ENCODE assay signal across 16 mouse cellular contexts in genomic region chr2:147367246-147367820, GRCm38 (mm10). TPM values are rescaled to one million over a fixed set of nuclear protein-coding genes. Genes with fewer than 3 reads are reported as not detected.
DNase-seq lines count a peak whose midpoint lies in the region; ATAC-seq and TF ChIP-seq lines count a peak whose summit lies in the region.
"Had no signal": no experiment of that assay in that cellular context is flagged by ENCODE, and none has a peak within 500 bp of the region (broad histone marks: within the 10 kb centered on the region; RNA-seq: fewer than 3 reads in every experiment).

No protein-coding gene starts in this region.

- intact Hi-C loops in heart, postnatal 10 days (cut with DNase I) = no loop called here
- intact Hi-C loops in left cerebral cortex, postnatal 4 days (cut with DNase I) = loop anchor here (10.0 kb wide), 1 partner anchor 667 kb away; no protein-coding TSS in a partner anchor

- H3K4me3 ChIP-seq in midbrain, embryonic 14.5 days (replicated peaks; ENCODE audit: low read depth, low read length) = no peak overlapping the region
- H3K4me3 ChIP-seq in midbrain, postnatal 0 days (ENCODE audit: low read depth, low read length) = no peak overlapping the region
- H3K4me3 ChIP-seq in embryonic facial prominence, embryonic 15.5 days (replicated peaks) = peak overlapping the region; percentile 47
- H3K4me3 ChIP-seq in intestine, embryonic 16.5 days (ENCODE audit: low read length) = no peak overlapping the region
- H3K4me3 ChIP-seq: layer of hippocampus, adult 2 months had no signal

- H3K9ac ChIP-seq in midbrain, embryonic 14.5 days (replicated peaks; ENCODE audit: low read length) = no peak overlapping the region
- no peak overlapping the region for H3K9ac ChIP-seq in midbrain, postnatal 0 days (replicated peaks; ENCODE audit: low read length, poor library complexity, severe bottlenecking)
- H3K9ac ChIP-seq in embryonic facial prominence, embryonic 15.5 days = no peak overlapping the region
- H3K9ac ChIP-seq in intestine, embryonic 16.5 days (ENCODE audit: low read depth, low read length) = no peak overlapping the region
- H3K9ac ChIP-seq: liver, embryonic 14.5 days had no signal

- DNase-seq in heart, adult 11 months = peak; percentile 64
- DNase-seq in heart, postnatal 10 days = no peak
- DNase-seq in midbrain, embryonic 14.5 days = peak; percentile 23
- no peak for DNase-seq in midbrain, postnatal 0 days (ENCODE audit: low spot score)
- DNase-seq in retina, embryonic 14.5 days (ENCODE audit: low spot score) = peak; percentile 11
- no peak for DNase-seq in left cerebral cortex, postnatal 4 days
- DNase-seq: adrenal gland, adult 8-10 months; B cell, adult 2 months; lung, postnatal 10 days had no signal

- no peak for TF ChIP-seq CTCF in midbrain, postnatal 0 days (IDR thresholded peaks at IDR 0.05)

- 0 out of 2 replicates have a peak, but pooled peaks cover 5% of the 10 kb centered on the region for H3K4me1 ChIP-seq in midbrain, embryonic 14.5 days (ENCODE audit: control insufficient read depth, insufficient read depth, low read length)
- no peaks in the 10 kb centered on the region for H3K4me1 ChIP-seq in midbrain, postnatal 0 days (ENCODE audit: insufficient read depth, low read length)
- peaks cover 20% of the 10 kb centered on the region for H3K4me1 ChIP-seq in embryonic facial prominence, embryonic 15.5 days
- 0 out of 2 replicates have a peak, but pooled peaks cover 3% of the 10 kb centered on the region for H3K4me1 ChIP-seq in intestine, embryonic 16.5 days (ENCODE audit: control insufficient read depth, insufficient read depth, low read length)

- ATAC-seq in midbrain, embryonic 14.5 days (ENCODE audit: low FRiP score, low TSS enrichment) = no peak
- no peak for ATAC-seq in midbrain, postnatal 0 days (ENCODE audit: low FRiP score)
- no peak for ATAC-seq in embryonic facial prominence, embryonic 15.5 days (ENCODE audit: insufficient number of reproducible peaks, low FRiP score, low TSS enrichment, low read depth)
- ATAC-seq in intestine, embryonic 16.5 days = no peak
- ATAC-seq: inflammation-experienced regulatory T-cells, adult 6 months had no signal

- no peak overlapping the region for H3K4me2 ChIP-seq in midbrain, embryonic 14.5 days (ENCODE audit: low read length)
- H3K4me2 ChIP-seq in midbrain, postnatal 0 days (ENCODE audit: low read depth, low read length, poor library complexity, severe bottlenecking) = no peak overlapping the region
- H3K4me2 ChIP-seq in embryonic facial prominence, embryonic 15.5 days (replicated peaks) = 0 out of 2 replicates have a peak overlapping the region, but pooled peaks have one; percentile 65
- H3K4me2 ChIP-seq in intestine, embryonic 16.5 days (ENCODE audit: low read depth, low read length) = no peak overlapping the region

- H3K27me3 ChIP-seq in midbrain, embryonic 14.5 days (ENCODE audit: control insufficient read depth, insufficient read depth, low read length) = peaks cover 92% of the 10 kb centered on the region
- H3K27me3 ChIP-seq in midbrain, postnatal 0 days (ENCODE audit: insufficient read depth, low read length) = peaks cover 90% of the 10 kb centered on the region
- peaks cover 90% of the 10 kb centered on the region for H3K27me3 ChIP-seq in embryonic facial prominence, embryonic 15.5 days
- peaks cover 81% of the 10 kb centered on the region for H3K27me3 ChIP-seq in intestine, embryonic 16.5 days (replicated peaks; ENCODE audit: control insufficient read depth, insufficient read depth, low read length)

- 1% methylated on average over 12 of the region's 12 CpGs for WGBS in midbrain, embryonic 14.5 days
- WGBS in midbrain, postnatal 0 days = 2% methylated on average over 12 of the region's 12 CpGs
- WGBS in embryonic facial prominence, embryonic 15.5 days = 21% methylated on average over 12 of the region's 12 CpGs
- 2% methylated on average over 12 of the region's 12 CpGs for WGBS in intestine, embryonic 16.5 days

- H3K36me3 ChIP-seq in midbrain, embryonic 14.5 days (ENCODE audit: control insufficient read depth, insufficient read depth, low read length) = no peaks in the 10 kb centered on the region
- H3K36me3 ChIP-seq in midbrain, postnatal 0 days (ENCODE audit: insufficient read depth, low read length) = no peaks in the 10 kb centered on the region
- H3K36me3 ChIP-seq in embryonic facial prominence, embryonic 15.5 days = no peaks in the 10 kb centered on the region
- H3K36me3 ChIP-seq in intestine, embryonic 16.5 days (ENCODE audit: control insufficient read depth, insufficient read depth, low read length) = no peaks in the 10 kb centered on the region

- H3K27ac ChIP-seq in midbrain, embryonic 14.5 days (replicated peaks; ENCODE audit: low read depth, low read length) = no peak overlapping the region
- H3K27ac ChIP-seq in midbrain, postnatal 0 days (ENCODE audit: low read depth, low read length) = no peak overlapping the region
- no peak overlapping the region for H3K27ac ChIP-seq in embryonic facial prominence, embryonic 15.5 days (replicated peaks)
- no peak overlapping the region for H3K27ac ChIP-seq in intestine, embryonic 16.5 days (ENCODE audit: low read length)
- H3K27ac ChIP-seq: layer of hippocampus, adult 2 months; liver, embryonic 14.5 days had no signal

- peaks cover 6% of the 10 kb centered on the region; the same call in 1 of the 2 replicates for H3K9me3 ChIP-seq in midbrain, embryonic 14.5 days (ENCODE audit: control insufficient read depth, low read length)
- H3K9me3 ChIP-seq in midbrain, postnatal 0 days (ENCODE audit: low read length) = 0 out of 2 replicates have a peak, but pooled peaks cover 3% of the 10 kb centered on the region
- no peaks in the 10 kb centered on the region for H3K9me3 ChIP-seq in embryonic facial prominence, embryonic 15.5 days (replicated peaks)
- H3K9me3 ChIP-seq in intestine, embryonic 16.5 days (ENCODE audit: control insufficient read depth, low read length) = no peaks in the 10 kb centered on the region; the same call in 1 of the 2 replicates

RNA-seq across cellular contexts. Expression of gene Pax1, which starts 5.6 kb away (rescaled TPM):
- total RNA-seq in heart, postnatal 10 days (2021) = not detected
- polyA plus RNA-seq in midbrain, embryonic 14.5 days (2014; fragmentation: Nextera tagmentation; extraction: Ambion mirVana) = not detected in 2 replicates
- total RNA-seq in midbrain, postnatal 0 days (2014; rRNA removed) = 0.49 TPM in 1 of 2 replicates, not detected in the other
- polyA plus RNA-seq in midbrain, postnatal 0 days (2015; fragmentation: Nextera tagmentation; extraction: Ambion mirVana) = not detected in 2 replicates
- 8.9 and 9.6 TPM in 2 replicates for polyA plus RNA-seq in embryonic facial prominence, embryonic 15.5 days (2015; fragmentation: Nextera tagmentation; extraction: Ambion mirVana)
- 0.09 TPM in 1 of 2 replicates, not detected in the other for polyA plus RNA-seq in intestine, embryonic 16.5 days (2015; fragmentation: Nextera tagmentation; extraction: Ambion mirVana)
- not detected for total RNA-seq in left cerebral cortex, postnatal 4 days (2021)
- total RNA-seq: adrenal gland, adult 8-10 months; heart, adult 8-10 months; megakaryocyte-erythroid progenitor cell, adult 5-6 weeks had no signal
- polyA plus RNA-seq: inflammation-experienced regulatory T-cells, adult 6 months; liver, embryonic 14.5 days had no signal

Comparison
In these comparisons a context has a peak if more than half of its experiments do, and no peak if none do; other contexts are left out.
1. DNase-seq: peak in heart, adult 11 months (single experiment), midbrain, embryonic 14.5 days (single experiment) and retina, embryonic 14.5 days (single experiment); none in heart, postnatal 10 days (0 of 2), midbrain, postnatal 0 days (single experiment) and left cerebral cortex, postnatal 4 days (single experiment).